Mouse (Mus musculus): ENCODE results near the gene Acp2.

DNA sequence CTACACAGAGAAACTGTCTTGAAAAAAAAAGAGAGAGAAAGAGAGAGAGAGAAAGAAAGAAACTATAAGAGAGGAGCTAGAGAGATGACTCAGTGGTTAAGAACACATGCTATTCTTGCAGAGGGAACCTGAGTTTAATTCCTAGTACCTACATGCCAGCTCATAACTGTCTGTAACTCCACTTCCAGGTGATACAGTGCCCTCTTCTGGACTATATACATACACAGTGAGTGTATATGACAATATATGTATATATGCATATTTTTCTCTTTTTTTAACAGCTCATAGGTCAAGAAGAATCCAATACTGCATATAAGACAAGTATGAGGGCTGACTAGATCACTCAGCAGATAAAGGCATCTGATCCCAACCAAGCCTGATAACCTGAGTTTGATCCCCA, 10.6 kb downstream of the Acp2 start:
- no peak for TF ChIP-seq CTCF (IDR thresholded peaks at IDR 0.05; ENCODE audit: insufficient read depth, low read depth, low read length)
- no peak for TF ChIP-seq POLR2A (IDR thresholded peaks at IDR 0.05; ENCODE audit: insufficient read depth, low read depth, low read length)
